Mouse (Mus musculus) subcutaneous adipose tissue, adult 2 months (tissue): Measurements from ENCODE around the gene Gm8914. TPM values are rescaled to one million over a fixed set of nuclear protein-coding genes. Genes with fewer than 3 reads are reported as not detected.

Source experiments
- polyA plus RNA-seq: library from polyadenylated mRNA; depleted of rRNA; stranded (reverse); fragments of >200 nt; gene quantifications from 2 replicates; pipeline ENCODE4 v1.2.3, GENCODE M21; 2012; ENCODE audit warnings: low replicate concordance; rRNA removed

The Gm8914 gene
- polyA plus RNA-seq = not detected in 2 replicates

GRCm38 (mm10) chrX:91479826-91480225 lies at the start of gene Gm8914:
Gene Gm8914 (plus strand): TSS chrX:91480126.

Other genes starting within 250 kb of the Gm8914 start
- not detected in 2 replicates for gene Mageb2, start 148.4 kb upstream of the Gm8914 start, polyA plus RNA-seq
- gene Gm5072, start 87.6 kb upstream of the Gm8914 start, polyA plus RNA-seq = not detected in 2 replicates
- gene 1700084M14Rik, start 95.8 kb downstream of the Gm8914 start, polyA plus RNA-seq = not detected in 2 replicates
- gene Gm14781, start 152.1 kb downstream of the Gm8914 start, polyA plus RNA-seq = not detected in 2 replicates